Mouse (Mus musculus) spleen, adult 2 months (tissue): ENCODE measurements around the gene Uck1.

Experiments used
- CTCF ChIP-seq: fragments of 200-500 bp; IDR thresholded peaks from 2 replicates; pipeline ENCODE4 v1.5.1; 2011; ENCODE audit warnings: mild to moderate bottlenecking, inconsistent platforms; ENCODE audit not compliant: insufficient read depth, insufficient read length, insufficient replicate concordance; ENCODE audit errors: extremely low read depth
- POLR2A ChIP-seq: fragments of 200-500 bp; IDR thresholded peaks from 2 replicates; pipeline ENCODE4 v1.6.1; 2011; ENCODE audit warnings: low read depth, low read length, inconsistent platforms

DNA sequence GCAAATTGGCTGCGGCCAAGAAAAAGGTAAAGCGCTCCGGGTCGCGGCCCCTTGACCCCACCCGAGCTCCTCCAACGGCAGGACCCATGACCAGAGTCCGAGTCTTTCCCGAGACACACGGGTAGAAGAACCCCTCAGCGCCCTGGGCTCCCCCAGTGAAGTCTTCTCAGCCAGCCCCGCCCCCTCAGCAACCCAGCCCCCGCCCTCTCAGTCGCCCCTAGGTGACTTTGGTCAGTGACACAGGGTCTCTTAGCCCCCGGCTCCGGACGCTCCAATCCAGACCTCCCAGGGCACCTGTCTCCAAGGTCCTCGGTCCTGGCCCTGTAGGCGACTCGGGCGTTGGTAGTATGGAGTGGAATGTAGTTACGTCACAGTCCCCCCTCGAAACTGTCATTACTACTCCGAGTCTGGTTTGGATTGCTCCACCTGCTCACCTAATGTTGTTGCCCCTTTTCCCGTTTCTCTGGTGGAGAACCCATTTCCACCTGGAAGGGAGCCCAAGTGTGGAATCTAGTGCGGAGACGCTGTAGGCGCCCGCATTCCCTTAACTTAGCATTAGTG, 28.5 kb upstream of the Uck1 start:
- TF ChIP-seq CTCF (no peak), POLR2A (no peak)
